10 mouse cellular contexts compared by ENCODE assay signal in genomic region chr13:73714020-73714419, GRCm38 (mm10). TPM values are rescaled to one million over a fixed set of nuclear protein-coding genes. Genes with fewer than 3 reads are reported as not detected.
DNase-seq lines count a peak whose midpoint lies in the region; ATAC-seq and TF ChIP-seq lines count a peak whose summit lies in the region.
"Had no signal": no experiment of that assay in that cellular context is flagged by ENCODE, and none has a peak within 500 bp of the region (broad histone marks: within the 10 kb centered on the region; RNA-seq: fewer than 3 reads in every experiment).

No protein-coding gene starts in this region.

- H3K4me2 ChIP-seq in liver, embryonic 12.5 days: no peak overlapping the region
- H3K4me2 ChIP-seq: lung, embryonic 15.5 days had no signal

- H3K9ac ChIP-seq in liver, adult 2 months (ENCODE audit: low read depth, low read length): no peak overlapping the region
- no peak overlapping the region for H3K9ac ChIP-seq in liver, embryonic 12.5 days
- H3K9ac ChIP-seq: lung, embryonic 15.5 days had no signal

- no peak overlapping the region for H3K27ac ChIP-seq in liver, adult 2 months (replicated peaks; ENCODE audit: insufficient read depth, low read depth, low read length)
- no peak overlapping the region for H3K27ac ChIP-seq in liver, embryonic 12.5 days
- H3K27ac ChIP-seq in cortical plate, adult 2 months (ENCODE audit: insufficient read depth, low read length): no peak overlapping the region
- H3K27ac ChIP-seq: forebrain, embryonic 10.5 days; lung, embryonic 15.5 days had no signal

- intact Hi-C loops in left cerebral cortex, postnatal 14 days (cut with DNase I): loop anchor here (5.0 to 10.0 kb wide), 3 partner anchors 67 to 581 kb away; partner anchors contain the start of gene Ahrr

- WGBS in liver, adult 2 months: 63% methylated on average over 2 of the region's 2 CpGs
- 37% methylated on average over 2 of the region's 2 CpGs for WGBS in liver, embryonic 12.5 days (ENCODE audit: insufficient replicate concordance)

- H3K4me1 ChIP-seq in liver, adult 2 months (ENCODE audit: control insufficient read depth, insufficient read depth, low read length): no peaks in the 10 kb centered on the region
- H3K4me1 ChIP-seq in liver, embryonic 12.5 days: no peaks in the 10 kb centered on the region
- H3K4me1 ChIP-seq in cortical plate, adult 2 months (ENCODE audit: control insufficient read depth, insufficient read depth, low read length): no peaks in the 10 kb centered on the region
- H3K4me1 ChIP-seq: forebrain, embryonic 10.5 days; lung, embryonic 15.5 days had no signal

- no peak for TF ChIP-seq POLR2A in liver, adult 2 months (IDR thresholded peaks at IDR 0.05; ENCODE audit: extremely low read depth, insufficient read depth, low read length)
- no peak for TF ChIP-seq POLR2A in cortical plate, adult 2 months (IDR thresholded peaks at IDR 0.05; ENCODE audit: extremely low read depth, insufficient read depth, low read length)

- no peak overlapping the region for H3K4me3 ChIP-seq in liver, adult 2 months (ENCODE audit: insufficient read depth, low read depth, low read length)
- H3K4me3 ChIP-seq in liver, embryonic 12.5 days: no peak overlapping the region
- H3K4me3 ChIP-seq in cortical plate, adult 2 months (ENCODE audit: insufficient read depth, low read length): no peak overlapping the region
- H3K4me3 ChIP-seq: forebrain, embryonic 10.5 days; lung, embryonic 15.5 days had no signal

- no peaks in the 10 kb centered on the region for H3K9me3 ChIP-seq in liver, embryonic 12.5 days (replicated peaks)
- H3K9me3 ChIP-seq: forebrain, embryonic 10.5 days; lung, embryonic 15.5 days had no signal

- H3K36me3 ChIP-seq in liver, adult 2 months (ENCODE audit: control insufficient read depth, insufficient read depth, low read length): no peaks in the 10 kb centered on the region
- no peaks in the 10 kb centered on the region for H3K36me3 ChIP-seq in liver, embryonic 12.5 days
- H3K36me3 ChIP-seq in splenic B cell, adult 2 months (ENCODE audit: control insufficient read depth, insufficient read depth, low read length, poor library complexity, severe bottlenecking): no peaks in the 10 kb centered on the region
- H3K36me3 ChIP-seq: forebrain, embryonic 10.5 days; lung, embryonic 15.5 days had no signal

- H3K27me3 ChIP-seq in liver, adult 2 months (ENCODE audit: control insufficient read depth, insufficient read depth, low read length): no peaks in the 10 kb centered on the region
- H3K27me3 ChIP-seq in liver, embryonic 12.5 days (replicated peaks): peaks cover 4% of the 10 kb centered on the region; the same call in 1 of the 2 replicates
- no peaks in the 10 kb centered on the region for H3K27me3 ChIP-seq in splenic B cell, adult 2 months (ENCODE audit: control insufficient read depth, insufficient read depth, low read length, poor library complexity, severe bottlenecking)
- H3K27me3 ChIP-seq: lung, embryonic 15.5 days had no signal

- DNase-seq in liver, adult 2 months (ENCODE audit: extremely low read depth, low read depth, low spot score): no peak
- DNase-seq in ES-CJ7 (ENCODE audit: low read depth, low spot score): peak; percentile 47
- DNase-seq in splenic B cell, adult 2 months (ENCODE audit: low read depth, low spot score): peak; percentile 46
- DNase-seq in left cerebral cortex, postnatal 14 days (ENCODE audit: low spot score in 2 of 2): no peak
- no peak for DNase-seq in cerebellum, postnatal 4 days (ENCODE audit: low spot score in 2 of 2)

- TF ChIP-seq CTCF in liver, adult 2 months (IDR thresholded peaks at IDR 0.05; ENCODE audit: low read depth, low read length): peak; percentile 26; the same call in 1 of the 2 replicates
- TF ChIP-seq CTCF in cortical plate, adult 2 months (IDR thresholded peaks at IDR 0.05; ENCODE audit: extremely low read depth, insufficient read depth, low read length): peak; percentile 40

- no peaks in the 10 kb centered on the region for H3K79me2 ChIP-seq in liver, adult 2 months (ENCODE audit: control insufficient read depth, insufficient read depth, low read length)

- no peak for ATAC-seq in liver, embryonic 12.5 days
- no peak for ATAC-seq in monocyte, adult 5-6 weeks (replicated peaks; ENCODE audit: insufficient number of reproducible peaks, low FRiP score, low TSS enrichment, poor library complexity, severe bottlenecking)

RNA-seq across cellular contexts. Expression of gene Slc6a19, which starts 9.4 kb away (rescaled TPM):
- total RNA-seq in liver, adult 2 months (2014; rRNA removed): 0.13 and 0.28 TPM in 2 replicates
- 0.31 and 0.33 TPM in 2 replicates for polyA plus RNA-seq in liver, adult 2 months (2012; rRNA removed)
- 0.45 and 0.47 TPM in 2 replicates for polyA plus RNA-seq in liver, embryonic 12.5 days (2016; fragmentation: Nextera tagmentation; extraction: Ambion mirVana)
- polyA plus RNA-seq in cortical plate, adult 2 months (2012; rRNA removed): 0.28 and 0.79 TPM in 2 replicates
- total RNA-seq in left cerebral cortex, postnatal 14 days (2021): under 1 TPM in 1 of 2 experiments, not detected in 1; 0.09 TPM
- total RNA-seq in monocyte, adult 5-6 weeks (2017): 0.19 to 0.21 TPM in 2 of 3 replicates, not detected in the other
- polyA plus RNA-seq: lung, embryonic 15.5 days had no signal

RNA-seq across cellular contexts. Expression of gene Slc12a7, which starts 18.9 kb away (rescaled TPM):
- total RNA-seq in liver, adult 2 months (2014; rRNA removed): 38.0 and 48.6 TPM in 2 replicates
- polyA plus RNA-seq in liver, adult 2 months (2012; rRNA removed): 69.9 and 91.0 TPM in 2 replicates
- 10.8 and 11.1 TPM in 2 replicates for polyA plus RNA-seq in liver, embryonic 12.5 days (2016; fragmentation: Nextera tagmentation; extraction: Ambion mirVana)
- 5.8 and 6.0 TPM in 2 replicates for polyA plus RNA-seq in cortical plate, adult 2 months (2012; rRNA removed)
- total RNA-seq in left cerebral cortex, postnatal 14 days (2021): 1 to 10 TPM; 4.9 to 5.4 TPM
- total RNA-seq in monocyte, adult 5-6 weeks (2017): 13.8 to 45.3 TPM (median 22.3 TPM) in 3 replicates

RNA-seq across cellular contexts. Expression of gene Slc6a18, which starts 36.2 kb away (rescaled TPM):
- not detected in 2 replicates for total RNA-seq in liver, adult 2 months (2014; rRNA removed)
- polyA plus RNA-seq in liver, adult 2 months (2012; rRNA removed): 0.15 TPM in 1 of 2 replicates, not detected in the other
- not detected in 2 replicates for polyA plus RNA-seq in liver, embryonic 12.5 days (2016; fragmentation: Nextera tagmentation; extraction: Ambion mirVana)
- 0.02 TPM in 1 of 2 replicates, not detected in the other for polyA plus RNA-seq in cortical plate, adult 2 months (2012; rRNA removed)
- not detected for total RNA-seq in left cerebral cortex, postnatal 14 days (2021)
- total RNA-seq in monocyte, adult 5-6 weeks (2017): not detected in 3 replicates
- polyA plus RNA-seq: forebrain, embryonic 10.5 days; lung, embryonic 15.5 days had no signal

Comparison
In these comparisons a context has a peak if more than half of its experiments do, and no peak if none do; other contexts are left out.
1. DNase-seq: peak in ES-CJ7 (single experiment) and splenic B cell, adult 2 months (single experiment); none in liver, adult 2 months (single experiment), left cerebral cortex, postnatal 14 days (0 of 2) and cerebellum, postnatal 4 days (0 of 2).